Mouse (Mus musculus) induced T-regulatory cell, adult 2 months (primary cell): ENCODE measurements around the gene Baiap2.

Source experiments
- DNase-seq: peaks from one replicate; pipeline ENCODE4 v3.0.0-alpha.2; 2012; ENCODE audit warnings: low read depth

The Baiap2 gene

DNA sequence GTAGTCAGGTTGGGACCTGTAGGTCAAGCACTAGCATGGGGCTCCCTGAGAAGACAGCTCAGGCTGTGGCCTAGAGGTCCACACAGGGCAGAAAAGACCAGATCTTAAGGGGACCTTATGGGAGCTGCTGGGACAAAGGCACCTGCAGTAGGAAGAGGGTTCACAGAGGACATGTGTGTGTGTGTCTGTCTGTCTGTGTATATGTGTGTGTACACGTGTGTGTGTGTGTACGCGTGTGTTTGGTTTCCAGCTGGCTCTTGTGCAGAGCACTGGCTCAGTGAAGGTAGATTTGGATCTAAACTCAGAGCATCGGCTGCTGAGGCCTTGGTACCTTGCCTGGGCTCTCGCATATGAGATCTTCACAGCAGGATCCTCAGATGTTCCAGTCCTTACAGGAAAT is 21.9 kb upstream of the Baiap2 start:
- no peak for DNase-seq

- no peak for DNase-seq
These were observed 17.4 kb upstream of the Baiap2 start for GRCm38 (mm10) chr11:119925176-119925575.

DNA sequence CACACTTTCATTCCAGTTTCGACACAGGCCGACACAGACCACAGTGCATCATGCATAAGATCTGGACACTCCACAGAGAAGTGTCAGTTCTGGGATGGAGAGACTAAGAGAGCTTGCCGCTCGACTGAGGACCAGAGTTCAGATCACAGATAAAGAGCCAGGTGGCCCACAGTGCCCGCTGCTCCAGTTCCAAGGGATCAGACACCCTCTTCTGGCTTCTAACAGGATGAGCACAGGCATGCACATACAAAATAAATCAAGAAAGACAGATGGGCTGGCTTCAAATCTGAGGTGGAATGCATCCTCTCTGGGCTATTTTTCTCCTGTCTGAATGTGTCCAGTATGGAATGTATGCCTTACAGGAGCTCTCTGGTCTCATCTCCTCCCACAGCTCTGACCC is 15.8 kb upstream of the Baiap2 start:
- DNase-seq: no peak

DNA sequence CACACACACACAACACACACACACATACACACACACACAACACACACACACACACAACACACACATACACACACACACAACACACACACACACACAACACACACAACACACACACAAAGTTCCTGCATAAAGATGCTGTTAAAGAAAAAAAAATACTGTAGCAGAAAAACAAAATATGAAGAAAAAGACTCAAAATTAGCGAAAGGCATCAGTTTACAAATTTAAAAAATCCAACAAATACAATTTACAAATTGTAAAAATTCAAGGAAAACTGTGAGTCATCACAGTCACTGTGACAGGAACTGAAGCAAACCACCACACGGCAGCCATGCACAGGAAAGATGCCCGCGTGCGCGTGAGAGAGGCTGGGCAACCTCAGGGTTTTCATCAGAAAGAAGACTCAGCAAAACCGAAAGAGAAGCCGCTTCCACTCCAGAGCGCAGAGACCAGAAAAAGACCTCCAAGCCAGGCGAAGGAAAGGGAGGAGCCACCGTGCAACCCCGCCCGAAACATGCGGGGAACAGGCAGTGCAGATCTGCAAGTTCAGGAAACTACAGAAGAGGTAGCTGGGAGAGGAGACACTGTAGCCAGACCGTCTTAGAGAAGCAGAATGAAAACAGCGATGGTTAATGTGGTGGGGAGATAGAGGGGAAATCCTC is 14.4 kb upstream of the Baiap2 start:
- peak; percentile 93 for DNase-seq

GRCm38 (mm10) chr11:119929603-119930265 is 12.8 kb upstream of the Baiap2 start:
- DNase-seq: peak; percentile 73

- DNase-seq: no peak
These were observed 10.8 kb upstream of the Baiap2 start for GRCm38 (mm10) chr11:119931809-119932208.

DNA sequence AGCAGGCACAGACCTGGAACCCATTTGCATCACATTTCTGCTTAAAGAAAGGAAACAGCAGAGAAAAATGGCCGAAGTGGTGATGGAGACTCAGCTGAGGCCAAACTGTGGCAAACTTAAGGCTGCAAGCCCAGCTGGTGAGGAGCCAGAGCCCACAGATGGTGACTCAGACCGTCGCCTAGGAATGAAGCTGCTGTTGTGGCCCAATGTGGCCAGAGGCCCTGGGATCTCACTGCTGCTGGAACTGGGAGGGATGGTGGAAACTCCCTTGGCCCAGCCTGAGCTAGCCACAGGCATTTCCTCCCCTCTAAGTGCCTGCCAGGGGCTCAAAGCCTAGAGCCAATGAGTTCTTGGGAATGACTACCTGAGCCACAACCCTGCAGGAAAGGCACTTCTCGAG is 9.4 kb upstream of the Baiap2 start:
- DNase-seq: peak; percentile 63

- peak; percentile 87 for DNase-seq
These were observed 8.6 kb upstream of the Baiap2 start for GRCm38 (mm10) chr11:119933819-119934583.

- DNase-seq: peak; percentile 40
These were observed 7.8 kb upstream of the Baiap2 start for GRCm38 (mm10) chr11:119934773-119935172.

DNA sequence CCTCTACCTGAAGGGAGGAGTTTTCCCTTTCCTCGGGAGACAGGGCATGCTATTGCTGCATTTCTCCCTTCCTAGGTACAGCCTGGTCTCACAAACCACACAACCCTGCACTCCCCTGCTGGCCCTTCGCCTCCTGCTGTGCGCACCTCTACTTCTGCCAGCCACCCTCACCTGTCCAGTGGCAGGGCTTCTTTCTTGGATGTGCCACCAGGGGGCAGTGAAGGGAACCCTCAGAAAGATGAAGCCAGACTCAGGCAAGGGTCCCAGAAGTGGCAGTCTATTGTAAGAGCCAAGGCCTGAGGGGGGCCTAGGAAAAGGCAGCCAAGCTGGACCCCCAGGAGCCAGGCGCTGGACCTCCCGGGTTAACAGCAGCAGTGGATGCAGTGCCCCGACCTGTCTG is 7.1 kb upstream of the Baiap2 start:
- DNase-seq: peak; percentile 85

DNA sequence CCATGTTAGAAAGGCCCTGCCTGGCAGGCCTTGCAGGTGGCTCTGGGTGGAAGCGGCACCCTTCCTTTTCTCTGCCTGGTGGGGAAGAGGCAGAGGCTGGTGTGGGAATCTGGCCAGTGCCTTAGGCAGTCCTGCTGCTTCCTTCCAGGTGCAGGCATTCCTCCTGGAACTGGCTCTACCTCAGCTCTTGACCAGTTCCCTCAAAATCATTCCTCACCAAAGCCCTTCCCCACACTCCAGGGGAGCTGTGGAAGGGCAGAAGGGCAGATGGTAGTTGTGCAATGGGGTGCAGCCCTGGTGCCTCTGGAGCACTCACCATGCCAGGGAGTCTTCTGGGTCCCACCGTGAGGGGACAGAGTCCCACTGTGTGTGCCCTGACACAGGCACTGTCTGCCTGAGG is 6.1 kb upstream of the Baiap2 start:
- DNase-seq: no peak

DNA sequence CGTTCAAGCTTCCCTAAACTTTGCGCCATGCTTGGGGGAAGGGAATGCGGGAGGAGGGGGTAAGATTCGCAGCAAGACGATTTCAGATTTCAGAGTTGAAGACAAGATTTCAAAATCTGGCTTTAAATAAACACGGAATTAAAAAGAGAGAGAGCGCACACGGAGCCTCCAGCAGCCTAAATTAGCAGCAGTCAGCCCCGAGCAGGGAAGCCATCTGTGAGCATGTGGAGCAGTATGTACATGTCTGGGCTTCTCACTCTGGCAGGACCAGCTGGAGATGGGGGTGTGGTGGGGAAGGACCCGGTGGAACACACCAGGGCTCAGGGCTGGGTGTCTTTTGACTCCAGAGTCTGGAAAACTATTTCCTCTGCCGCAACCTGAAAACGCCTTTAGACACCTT is 5.3 kb upstream of the Baiap2 start:
- DNase-seq: no peak

DNA sequence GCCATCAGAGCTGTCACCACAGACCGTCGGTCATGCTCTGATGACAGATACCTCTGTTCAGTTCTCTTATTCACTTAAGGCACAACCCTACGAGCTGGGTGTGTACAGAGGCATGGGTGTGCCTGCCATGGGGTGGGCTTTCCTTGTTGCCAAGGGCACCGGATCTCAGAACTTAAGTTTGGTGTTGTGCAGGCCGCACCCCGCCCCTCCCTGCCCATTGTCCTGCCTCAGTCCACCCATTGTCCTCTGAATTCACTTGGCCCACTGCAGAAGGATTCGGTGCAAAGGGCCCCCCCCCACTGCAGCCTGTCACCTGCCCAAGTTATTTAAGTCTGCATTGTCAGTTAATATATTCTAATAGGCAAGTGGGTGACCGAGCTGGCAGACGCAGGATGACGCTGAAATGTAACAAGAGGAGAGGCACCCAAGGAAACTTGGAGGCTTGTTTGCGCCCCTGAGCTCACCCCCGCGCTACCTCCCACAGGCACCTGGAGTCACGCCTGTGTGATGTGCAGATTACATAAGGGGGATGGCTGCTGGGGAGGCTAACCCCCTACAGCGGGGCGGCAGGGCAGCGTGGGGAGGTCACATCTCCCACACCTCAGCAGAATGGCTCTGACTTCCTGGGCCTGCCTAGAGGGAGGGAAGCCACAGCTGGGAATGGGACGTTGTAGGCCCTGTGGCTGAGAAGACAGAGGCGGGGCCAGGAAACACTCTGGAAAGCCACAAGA is 4.6 kb upstream of the Baiap2 start:
- DNase-seq: no peak

DNA sequence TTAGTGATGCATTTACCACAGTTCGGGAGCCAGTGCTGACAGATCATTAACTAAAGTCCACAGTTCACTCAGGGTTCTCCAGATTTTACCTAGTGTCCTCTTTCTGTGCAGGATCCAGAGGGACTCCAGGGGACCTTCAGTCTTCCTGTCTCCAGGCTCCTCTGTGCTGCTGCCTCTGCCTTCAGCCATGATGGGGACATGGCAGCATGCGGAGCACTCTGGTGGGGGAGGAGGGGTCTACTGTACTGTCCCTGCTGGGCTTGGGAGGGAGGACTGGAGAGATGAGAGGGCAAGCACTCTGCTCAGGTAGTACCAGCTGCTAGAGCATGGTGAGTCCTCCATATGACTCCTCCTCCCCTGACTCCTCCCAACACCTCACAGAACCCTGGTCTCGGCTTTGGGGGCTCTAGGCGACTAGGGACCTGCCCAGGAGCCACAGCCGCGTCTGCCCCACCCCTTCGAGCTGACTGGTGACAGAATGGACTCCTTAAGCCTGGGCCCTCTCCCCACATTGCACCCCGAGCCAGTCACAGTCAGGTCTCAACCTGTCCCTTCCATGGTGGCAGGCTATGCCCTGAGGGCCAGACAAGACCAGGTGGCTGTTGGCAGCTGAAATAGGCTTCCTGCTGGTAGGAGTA is 3.4 kb upstream of the Baiap2 start:
- DNase-seq: no peak

- no peak for DNase-seq
These were observed 2.9 kb upstream of the Baiap2 start for GRCm38 (mm10) chr11:119939711-119940106.

- DNase-seq: no peak
These were observed 2.4 kb upstream of the Baiap2 start for GRCm38 (mm10) chr11:119940142-119940541.

DNA sequence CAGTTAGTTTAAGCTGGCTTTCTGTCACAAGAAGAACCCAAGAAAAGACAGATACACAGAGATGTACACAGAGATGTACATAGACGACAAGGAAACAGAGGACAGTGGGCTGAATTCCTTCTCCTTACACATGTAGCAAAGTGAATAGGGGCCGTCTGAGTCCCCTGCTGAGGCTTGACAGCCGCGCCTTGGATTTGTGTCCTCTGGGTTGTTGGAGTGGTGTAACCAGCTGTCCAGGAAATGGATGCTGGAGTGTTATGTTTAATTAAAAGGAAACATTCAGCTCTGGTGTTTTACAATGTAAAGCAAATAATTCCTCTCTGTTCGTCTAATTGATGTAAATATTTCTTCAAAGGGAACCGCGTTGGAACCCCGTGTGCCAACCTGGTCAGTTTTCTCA is 769 bp upstream of the Baiap2 start:
- DNase-seq: peak; percentile 41

- no peak for DNase-seq
These were observed 299 bp upstream of the Baiap2 start for GRCm38 (mm10) chr11:119942201-119942726.

DNA sequence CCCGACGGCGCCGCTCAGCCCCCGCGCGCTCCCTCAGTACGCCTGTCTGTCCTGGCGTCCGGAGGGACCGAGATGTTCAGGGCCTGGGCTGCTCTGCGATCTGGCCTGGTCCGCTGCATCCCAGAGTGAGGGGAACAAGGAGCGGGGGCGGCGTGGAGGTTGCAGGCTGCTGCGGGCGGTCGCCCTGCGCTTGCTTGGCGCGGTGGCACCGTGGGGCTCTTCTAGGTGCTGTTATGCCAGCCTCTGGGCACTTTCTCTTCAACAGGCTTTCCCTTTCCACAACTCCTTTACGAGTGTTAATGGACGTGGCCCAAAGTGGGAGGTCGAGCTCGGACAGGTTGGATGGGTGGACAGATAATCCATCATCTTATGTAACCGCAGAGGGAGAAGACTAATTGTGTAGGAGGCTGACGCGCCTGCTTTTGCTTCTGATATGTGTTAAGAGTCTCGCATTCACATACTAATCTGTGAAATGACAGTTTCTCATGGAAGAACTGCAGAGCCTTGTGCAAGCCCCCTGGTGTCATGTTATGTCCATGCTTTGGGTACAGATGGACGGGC is 945 bp downstream of the Baiap2 start:
- peak; percentile 63 for DNase-seq

DNA sequence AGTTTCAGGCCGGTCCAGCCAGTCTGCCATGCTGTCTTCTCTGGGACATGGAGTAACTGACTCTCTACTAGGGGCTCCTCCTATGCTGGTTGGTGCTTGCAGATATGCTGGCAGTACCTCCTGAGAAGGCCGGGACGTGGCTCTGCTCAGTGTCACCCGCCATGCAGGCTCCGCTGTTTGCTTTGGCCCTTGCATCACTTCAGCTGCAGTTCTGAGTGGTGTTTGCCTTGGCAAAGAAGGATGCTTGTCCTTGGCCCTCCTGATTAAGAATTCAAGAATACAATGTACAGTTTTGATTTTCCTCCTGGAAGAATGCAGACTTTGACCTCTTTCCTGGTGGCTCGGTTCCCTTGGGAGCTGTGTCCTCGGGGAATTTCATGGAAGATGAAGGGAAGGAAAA is 2.8 kb downstream of the Baiap2 start:
- DNase-seq: no peak

DNA sequence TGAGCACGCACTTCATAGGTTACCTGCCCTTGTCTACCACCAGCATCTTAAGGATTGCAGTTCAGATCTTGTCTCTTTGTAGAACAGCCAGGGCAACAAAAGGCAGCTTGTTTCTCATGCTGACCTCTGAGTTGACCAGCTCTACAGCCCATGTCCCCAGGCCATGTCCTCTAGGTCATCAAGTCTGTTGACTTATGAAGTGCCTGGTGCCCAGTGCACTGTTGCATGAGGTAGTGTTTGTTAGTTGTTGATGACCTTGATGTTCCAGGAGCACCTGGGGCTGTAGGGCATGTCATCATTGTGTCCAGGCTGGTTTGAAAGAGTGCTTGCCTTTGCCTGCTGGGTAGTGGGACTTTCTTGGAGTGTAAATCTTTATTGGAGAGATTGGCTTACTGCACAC is 4.9 kb downstream of the Baiap2 start:
- DNase-seq: no peak
